Mouse (Mus musculus) midbrain, postnatal 0 days (tissue): ENCODE measurements around the gene Cd164. TPM values are rescaled to one million over a fixed set of nuclear protein-coding genes. Genes with fewer than 3 reads are reported as not detected.

Source experiments
- ATAC-seq: fragments of 200-750 bp; cut with Nextera tagmentation; 2 replicates; pipeline ENCODE4 v1.8.0; 2017; ENCODE audit warnings: moderate number of reproducible peaks, mild to moderate bottlenecking, moderate TSS enrichment, moderate library complexity; ENCODE audit not compliant: low FRiP score
- DNase-seq: peaks from one replicate; pipeline ENCODE4 v3.0.0-alpha.2; 2015; ENCODE audit warnings: low spot score
- H3K27ac ChIP-seq: fragments of 300-500 bp; sonication (generic); 2 replicates; pipeline ENCODE4 v1.5.1; 2014; ENCODE audit warnings: low read depth, mild to moderate bottlenecking, low read length, mixed read lengths
- H3K27me3 ChIP-seq: fragments of 300-500 bp; sonication (generic); 2 replicates; pipeline ENCODE4 v1.6.1; 2014; ENCODE audit warnings: low read length, control low read depth, mixed read lengths; ENCODE audit not compliant: insufficient read depth
- H3K36me3 ChIP-seq: fragments of 300-500 bp; sonication (generic); 2 replicates; pipeline ENCODE4 v1.6.1; 2014; ENCODE audit warnings: low read length, control low read depth, mixed read lengths; ENCODE audit not compliant: insufficient read depth
- H3K4me1 ChIP-seq: fragments of 300-500 bp; sonication (generic); 2 replicates; pipeline ENCODE4 v1.6.1; 2014; ENCODE audit warnings: mild to moderate bottlenecking, control low read depth, antibody characterized with exemption, low read length, mixed read lengths; ENCODE audit not compliant: insufficient read depth
- H3K4me2 ChIP-seq: fragments of 300-500 bp; sonication (generic); 2 replicates; pipeline ENCODE4 v1.6.1; 2014; ENCODE audit warnings: low read depth, mild to moderate bottlenecking, low read length, mixed read lengths; ENCODE audit not compliant: poor library complexity, severe bottlenecking
- H3K4me3 ChIP-seq: fragments of 300-500 bp; sonication (generic); 2 replicates; pipeline ENCODE4 v1.5.1; 2014; ENCODE audit warnings: low read depth, mild to moderate bottlenecking, low read length, moderate library complexity
- H3K9ac ChIP-seq: fragments of 300-500 bp; sonication (generic); replicated peaks from 2 replicates; pipeline ENCODE4 v1.6.1; 2014; ENCODE audit warnings: mild to moderate bottlenecking, low read length, moderate library complexity, mixed read lengths; ENCODE audit not compliant: poor library complexity, severe bottlenecking
- H3K9me3 ChIP-seq: fragments of 300-500 bp; sonication (generic); 2 replicates; pipeline ENCODE4 v1.6.1; 2016; ENCODE audit warnings: low read length, control low read depth
- CTCF ChIP-seq: IDR thresholded peaks from 2 replicates; pipeline ENCODE4 v1.5.1; 2016; ENCODE audit warnings: antibody characterized with exemption, mild to moderate bottlenecking
- WGBS: fragments of 180-500 bp; shearing (Covaris S2); extraction: QIAGEN DNeasy Blood & Tissue Kit; methylation state at CpG from one replicate; pipeline ENCODE4 v1.1.7; 2014; 5-methylcytosine and 5-hydroxymethylcytosine counted together
- polyA plus RNA-seq: library from polyadenylated mRNA; unstranded; fragments of >200 nt; fragmentation: Nextera tagmentation; extraction: Ambion mirVana; gene quantifications from 2 replicates; pipeline ENCODE4 v1.2.1, GENCODE M21; 2015
- total RNA-seq: library from RNA; depleted of rRNA; stranded (reverse); fragments of >200 nt; gene quantifications from 2 replicates; pipeline ENCODE4 v1.2.3, GENCODE M21; 2014

Gene Cd164
- total and polyA plus RNA-seq, 2 experiments from 2014 or later = 29.3 to 48.2 TPM

- Histone ChIP-seq H3K27me3 (no peaks in the 10 kb centered on the region), H3K36me3 (no peaks in the 10 kb centered on the region), H3K27ac (peak within 1 kb of the TSS; percentile 75), H3K9ac (peak within 1 kb of the TSS; percentile 70), H3K9me3 (no peaks in the 10 kb centered on the region), H3K4me1 (no peaks in the 10 kb centered on the region), H3K4me3 (peak within 1 kb of the TSS; percentile 48), H3K4me2 (peak within 1 kb of the TSS; percentile 94)
- under 1% methylated on average over 35 of the region's 35 CpGs for WGBS
- TF ChIP-seq CTCF = no peak
- peak; percentile 36 for DNase-seq
- peak; percentile 55 for ATAC-seq
Observed at GRCm38 (mm10) chr10:41476171-41477017, 42.8 kb upstream of the Cd164 start, which contains the start of gene Mical1. TSS of gene Mical1 (plus strand) at chr10:41476314.

GRCm38 (mm10) chr10:41477018-41477277, 42.3 kb upstream of the Cd164 start:
- 2% methylated on average over 9 of the region's 9 CpGs for WGBS
- no peak for TF ChIP-seq CTCF
- Histone ChIP-seq H3K4me2 (peak overlapping the region; percentile 94), H3K36me3 (no peaks in the 10 kb centered on the region), H3K4me3 (peak overlapping the region; percentile 48), H3K9me3 (no peaks in the 10 kb centered on the region), H3K4me1 (no peaks in the 10 kb centered on the region), H3K9ac (peak overlapping the region; percentile 70), H3K27ac (peak overlapping the region; percentile 75), H3K27me3 (no peaks in the 10 kb centered on the region)
- ATAC-seq = peak; percentile 54
- peak; percentile 60 for DNase-seq

DNA sequence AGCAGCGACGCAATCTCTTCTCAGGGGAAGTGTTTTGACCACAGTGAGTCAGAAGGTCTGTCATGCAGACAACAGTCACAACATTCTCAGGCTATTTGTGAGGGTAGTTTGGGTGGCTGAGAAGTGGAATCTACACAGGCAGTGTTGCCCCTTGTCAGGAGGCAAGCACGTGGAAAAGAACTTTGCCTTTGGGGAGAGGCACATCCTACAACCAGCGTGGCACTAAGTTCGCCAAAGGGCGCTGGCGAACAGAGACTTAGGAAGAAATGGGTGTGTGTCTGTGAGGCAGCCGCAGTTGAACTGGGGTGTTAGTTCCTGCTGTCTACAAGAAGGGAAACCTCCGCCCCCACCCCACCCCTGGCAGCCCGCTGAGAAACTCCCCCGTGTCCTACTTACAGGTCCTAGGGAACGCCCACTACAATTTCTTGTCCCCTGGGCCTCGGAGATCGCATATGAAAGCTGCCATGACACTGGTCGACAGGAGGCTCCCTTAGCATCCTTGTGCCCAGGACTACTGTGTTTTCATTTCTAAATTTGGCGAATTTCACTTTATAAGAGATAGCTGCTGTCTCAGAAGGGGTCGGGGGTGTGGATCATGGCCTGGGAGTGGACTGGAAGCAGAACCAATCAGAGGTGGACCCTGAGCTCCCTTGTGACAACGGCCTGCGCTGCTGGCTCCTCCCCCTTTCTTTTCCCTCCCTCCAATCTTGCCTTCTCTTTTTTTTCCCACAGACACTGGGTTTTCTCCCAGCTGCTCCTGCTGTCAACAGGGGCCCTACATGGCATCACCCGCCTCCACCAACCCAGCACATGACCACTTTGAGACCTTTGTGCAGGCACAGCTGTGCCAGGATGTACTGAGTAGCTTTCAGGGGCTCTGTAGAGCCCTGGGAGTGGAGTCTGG, 41.7 kb upstream of the Cd164 start:
- DNase-seq (peak; percentile 79), ATAC-seq (peak; percentile 64)
- peak overlapping the region; percentile 94 for H3K4me2 ChIP-seq

DNA sequence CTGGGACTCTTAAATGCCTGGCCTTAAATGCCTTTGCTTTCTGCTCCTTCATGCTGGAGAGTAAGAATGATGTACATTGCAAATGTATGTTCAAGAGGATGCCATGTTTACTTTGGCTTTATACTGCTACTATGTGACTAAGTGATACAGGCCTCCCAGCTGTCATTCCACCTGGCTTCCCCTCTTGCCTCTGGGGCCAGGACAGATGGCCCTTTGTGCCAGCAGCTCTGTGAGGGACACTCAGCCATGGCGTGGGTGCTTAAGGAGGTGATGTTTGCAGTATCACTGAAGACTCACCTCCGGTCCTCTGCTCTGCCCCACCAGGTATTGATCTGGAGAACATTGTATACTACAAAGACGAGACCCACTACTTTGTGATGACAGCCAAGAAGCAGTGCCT, 39.3 kb upstream of the Cd164 start:
- no peak for TF ChIP-seq CTCF
- Histone ChIP-seq H3K4me2 (no peak overlapping the region), H3K27me3 (no peaks in the 10 kb centered on the region), H3K9me3 (no peaks in the 10 kb centered on the region), H3K4me3 (no peak overlapping the region), H3K4me1 (no peaks in the 10 kb centered on the region), H3K36me3 (peaks cover 6% of the 10 kb centered on the region; the same call in 1 of the 2 replicates), H3K27ac (no peak overlapping the region), H3K9ac (no peak overlapping the region)
- no peak for ATAC-seq
- 97% methylated on average over 3 of the region's 3 CpGs for WGBS
- no peak for DNase-seq

More for the DNA sequence above, 41.7 kb upstream of the Cd164 start:
- Histone ChIP-seq H3K9me3 (no peaks in the 10 kb centered on the region), H3K4me1 (no peaks in the 10 kb centered on the region), H3K9ac (peak overlapping the region; percentile 70), H3K36me3 (no peaks in the 10 kb centered on the region), H3K27ac (peak overlapping the region; percentile 75), H3K27me3 (no peaks in the 10 kb centered on the region), H3K4me3 (peak overlapping the region; percentile 48)
- no peak for TF ChIP-seq CTCF
- WGBS = 5% methylated on average over 20 of the region's 20 CpGs

DNA sequence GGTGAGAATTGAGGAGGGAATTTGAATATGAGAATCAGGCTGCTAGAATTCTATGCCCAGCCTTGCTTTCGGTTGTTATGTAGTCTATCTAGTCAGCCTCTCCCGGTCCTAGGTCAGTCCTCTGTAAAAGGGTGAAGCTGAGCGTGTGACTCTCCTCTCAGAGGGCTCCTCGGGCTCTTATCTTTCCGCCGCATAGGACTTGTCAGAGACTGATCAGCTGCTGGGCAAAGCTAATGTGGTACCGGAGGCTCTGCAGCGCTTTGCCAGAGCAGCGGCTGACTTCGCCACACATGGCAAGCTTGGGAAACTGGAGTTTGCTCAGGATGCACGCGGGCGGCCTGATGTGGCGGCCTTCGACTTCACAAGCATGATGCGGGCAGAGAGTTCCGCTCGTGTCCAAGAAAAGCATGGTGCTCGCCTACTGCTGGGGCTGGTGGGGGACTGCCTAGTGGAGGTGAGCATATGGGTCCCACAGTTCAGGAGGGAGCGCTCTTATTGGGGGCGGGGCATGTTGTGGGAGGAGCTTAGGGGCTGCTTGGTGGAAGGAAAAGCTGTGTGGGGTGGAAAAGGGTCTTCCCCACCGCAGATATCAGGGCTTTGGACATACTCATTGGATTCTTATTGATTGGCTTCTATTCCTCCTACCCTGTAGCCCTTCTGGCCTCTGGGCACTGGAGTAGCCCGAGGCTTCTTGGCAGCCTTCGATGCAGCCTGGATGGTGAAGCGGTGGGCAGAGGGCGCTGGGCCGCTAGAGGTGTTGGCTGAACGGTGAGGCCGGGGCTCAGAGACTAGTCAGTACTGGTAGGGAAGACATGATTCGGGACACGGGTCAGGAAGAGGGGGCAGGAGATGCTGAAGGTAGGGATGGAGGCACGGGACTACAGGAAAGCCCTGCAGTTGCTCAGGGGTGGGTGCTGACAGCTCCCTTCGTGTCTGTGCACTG, 38.0 kb upstream of the Cd164 start:
- H3K4me3 ChIP-seq = no peak overlapping the region
- TF ChIP-seq CTCF = no peak
- no peak overlapping the region for H3K9ac ChIP-seq
- no peaks in the 10 kb centered on the region for H3K27me3 ChIP-seq
- H3K27ac ChIP-seq = no peak overlapping the region
- no peak overlapping the region for H3K4me2 ChIP-seq
- H3K9me3 ChIP-seq = no peaks in the 10 kb centered on the region
- H3K4me1 ChIP-seq = no peaks in the 10 kb centered on the region
- DNase-seq = no peak
- peaks cover 13% of the 10 kb centered on the region; the same call in 1 of the 2 replicates for H3K36me3 ChIP-seq
- 76% methylated on average over 33 of the region's 33 CpGs for WGBS
- ATAC-seq = no peak
